ENCODE assay signal across 28 mouse cellular contexts in genomic region chr14:54499330-54499729, GRCm38 (mm10). TPM values are rescaled to one million over a fixed set of nuclear protein-coding genes. Genes with fewer than 3 reads are reported as not detected.
DNase-seq lines count a peak whose midpoint lies in the region; TF ChIP-seq lines count a peak whose summit lies in the region.
"Had no signal": no experiment of that assay in that cellular context is flagged by ENCODE, and none has a peak within 500 bp of the region (broad histone marks: within the 10 kb centered on the region; RNA-seq: fewer than 3 reads in every experiment).

No protein-coding gene starts in this region.

- no peak for TF ChIP-seq POLR2A in thymus, adult 2 months (IDR thresholded peaks at IDR 0.05; ENCODE audit: control insufficient read depth, extremely low read depth, insufficient read depth, low read length, poor library complexity)

- peak overlapping the region; percentile 56 for H3K27ac ChIP-seq in thymus, adult 2 months (ENCODE audit: control insufficient read depth, insufficient read depth, low read length)
- H3K27ac ChIP-seq: embryonic facial prominence, embryonic 12.5 days; embryonic facial prominence, embryonic 15.5 days; gastrocnemius, adult 2 months; heart, adult 2 months; hindbrain, embryonic 10.5 days; hindbrain, embryonic 13.5 days had no signal

- peaks cover 7% of the 10 kb centered on the region for H3K4me1 ChIP-seq in thymus, adult 2 months (replicated peaks; ENCODE audit: control insufficient read depth, insufficient read depth, low read length)
- H3K4me1 ChIP-seq: embryonic facial prominence, embryonic 12.5 days; embryonic facial prominence, embryonic 15.5 days; hindbrain, embryonic 10.5 days; hindbrain, embryonic 13.5 days had no signal

- H3K27me3 ChIP-seq in thymus, adult 2 months (ENCODE audit: control insufficient read depth, insufficient read depth, low read length): no peaks in the 10 kb centered on the region
- H3K27me3 ChIP-seq: CH12.LX; embryonic facial prominence, embryonic 12.5 days; embryonic facial prominence, embryonic 15.5 days; hindbrain, embryonic 13.5 days; Patski had no signal

- peak; percentile 50 for DNase-seq in heart, adult 11 months
- DNase-seq in heart, adult 18-20 months: no peak
- DNase-seq in thymus, adult 2 months: peak; percentile 59
- DNase-seq in thymus, postnatal 14 days: peak; percentile 72
- DNase-seq in thymus, postnatal 4 days: peak; percentile 58
- no peak for DNase-seq in adrenal gland, postnatal 14 days
- DNase-seq in left cerebral cortex, adult 18-20 months (ENCODE audit: low spot score in 2 of 2): no peak
- DNase-seq in lung, postnatal 4 days: no peak
- DNase-seq: adrenal gland, adult 2 months; adrenal gland, postnatal 36 days; B cell, adult 2 months; cerebellum, adult 18-20 months; cerebellum, adult 9-10 months; cerebellum, postnatal 25 days; forebrain, postnatal 0 days; gastrocnemius, adult 2 months; gastrocnemius, postnatal 14 days; heart, adult 2 months; heart, postnatal 10 days; heart, postnatal 36 days had no signal

- WGBS in thymus, adult 2 months: 5% methylated on average over 2 of the region's 2 CpGs

- H3K4me3 ChIP-seq in thymus, adult 2 months (ENCODE audit: control insufficient read depth, insufficient read depth, low read length): no peak overlapping the region
- H3K4me3 ChIP-seq: embryonic facial prominence, embryonic 12.5 days; embryonic facial prominence, embryonic 15.5 days; gastrocnemius, adult 2 months; heart, adult 2 months; hindbrain, embryonic 10.5 days; hindbrain, embryonic 13.5 days had no signal

- no peaks in the 10 kb centered on the region for H3K36me3 ChIP-seq in thymus, adult 2 months (ENCODE audit: control insufficient read depth, insufficient read depth, low read length)
- H3K36me3 ChIP-seq: embryonic facial prominence, embryonic 12.5 days; embryonic facial prominence, embryonic 15.5 days; G1E; hindbrain, embryonic 10.5 days; hindbrain, embryonic 13.5 days had no signal

- no peak for TF ChIP-seq CTCF in thymus, adult 2 months (IDR thresholded peaks at IDR 0.05; ENCODE audit: borderline replicate concordance, control insufficient read depth, extremely low read depth, insufficient read depth, low read length, poor library complexity)

RNA-seq across cellular contexts. Expression of gene Prmt5, which starts 18.0 kb away (rescaled TPM):
- 10 to 100 TPM; 32.2 to 33.2 TPM for total RNA-seq in heart, adult 18-20 months (2021)
- 48.9 and 50.5 TPM in 2 replicates for polyA plus RNA-seq in thymus, adult 2 months (2012; rRNA removed)
- total RNA-seq in adrenal gland, postnatal 14 days (2021): 42.4 and 49.8 TPM in 2 replicates
- 10 to 100 TPM; 48.8 to 49.7 TPM for total RNA-seq in left cerebral cortex, adult 18-20 months (2021)

RNA-seq across cellular contexts. Expression of gene Rem2, which starts 23.4 kb away (rescaled TPM):
- total RNA-seq in heart, adult 18-20 months (2021): not detected
- polyA plus RNA-seq in thymus, adult 2 months (2012; rRNA removed): 0.82 and 1.00 TPM in 2 replicates
- 0.75 and 0.93 TPM in 2 replicates for total RNA-seq in adrenal gland, postnatal 14 days (2021)
- 1 to 10 TPM; 4.2 to 7.5 TPM for total RNA-seq in left cerebral cortex, adult 18-20 months (2021)
- total RNA-seq: G1E; gastrocnemius, adult 2 months; gastrocnemius, postnatal 14 days; gastrocnemius, postnatal 4 days; heart, adult 2 months; heart, postnatal 10 days; heart, postnatal 36 days had no signal
- polyA plus RNA-seq: heart, adult 2 months had no signal

RNA-seq across cellular contexts. Expression of gene Lrp10, which starts 35.4 kb away (rescaled TPM):
- 10 to 100 TPM; 40.0 to 47.8 TPM for total RNA-seq in heart, adult 18-20 months (2021)
- 308 and 317 TPM in 2 replicates for polyA plus RNA-seq in thymus, adult 2 months (2012; rRNA removed)
- 92.0 and 92.5 TPM in 2 replicates for total RNA-seq in adrenal gland, postnatal 14 days (2021)
- 10 to 100 TPM; 21.1 to 22.2 TPM for total RNA-seq in left cerebral cortex, adult 18-20 months (2021)

RNA-seq across cellular contexts. Expression of gene Haus4, which starts 55.1 kb away (rescaled TPM):
- 1 to 10 TPM; 2.6 to 2.8 TPM for total RNA-seq in heart, adult 18-20 months (2021)
- polyA plus RNA-seq in thymus, adult 2 months (2012; rRNA removed): 47.2 and 61.5 TPM in 2 replicates
- total RNA-seq in adrenal gland, postnatal 14 days (2021): 27.6 and 29.3 TPM in 2 replicates
- 1 to 10 TPM; 1.5 to 2.0 TPM for total RNA-seq in left cerebral cortex, adult 18-20 months (2021)

Comparison
In these comparisons a context has a peak if more than half of its experiments do, and no peak if none do; other contexts are left out.
1. DNase-seq: peak in heart, adult 11 months (single experiment), thymus, adult 2 months (single experiment), thymus, postnatal 14 days (single experiment) and thymus, postnatal 4 days (single experiment); none in heart, adult 18-20 months (0 of 2), adrenal gland, postnatal 14 days (single experiment), left cerebral cortex, adult 18-20 months (0 of 2) and lung, postnatal 4 days (0 of 2).